Mouse (Mus musculus) midbrain, embryonic 10.5 days (tissue): ENCODE results near the gene Prl. TPM values are rescaled to one million over a fixed set of nuclear protein-coding genes. Genes with fewer than 3 reads are reported as not detected.
"Not testable (repeated sequence)": the region's sequence is repeated elsewhere in the genome, so short reads cannot be mapped to it uniquely, and the experiment has no call there.

Experiments
- DNase-seq: peaks from one replicate; pipeline ENCODE4 v3.0.0-alpha.2; 2017; ENCODE audit warnings: low spot score
- H3K27ac ChIP-seq: fragments of 300-500 bp; sonication (generic); replicated peaks from 2 replicates; pipeline ENCODE4 v1.5.1; 2016; ENCODE audit warnings: mild to moderate bottlenecking
- H3K27me3 ChIP-seq: fragments of 300-500 bp; sonication (generic); 2 replicates; pipeline ENCODE4 v1.6.1; 2016; ENCODE audit warnings: low read depth, mild to moderate bottlenecking; ENCODE audit not compliant: poor library complexity, severe bottlenecking
- H3K36me3 ChIP-seq: fragments of 300-500 bp; sonication (generic); 2 replicates; pipeline ENCODE4 v1.6.1; 2016; ENCODE audit warnings: mild to moderate bottlenecking, moderate library complexity
- H3K4me1 ChIP-seq: fragments of 300-500 bp; sonication (generic); 2 replicates; pipeline ENCODE4 v1.6.1; 2016
- H3K4me3 ChIP-seq: fragments of 300-500 bp; sonication (generic); 2 replicates; pipeline ENCODE4 v1.5.1; 2016; ENCODE audit warnings: mild to moderate bottlenecking, moderate library complexity
- H3K9me3 ChIP-seq: fragments of 300-500 bp; sonication (generic); replicated peaks from 2 replicates; pipeline ENCODE4 v1.6.1; 2016; ENCODE audit warnings: mild to moderate bottlenecking
- WGBS: fragments of 180-500 bp; shearing (Covaris S2); methylation state at CpG from one replicate; pipeline ENCODE4 v1.1.7; 2016; 5-methylcytosine and 5-hydroxymethylcytosine counted together
- polyA plus RNA-seq: library from polyadenylated mRNA; unstranded; fragments of >200 nt; fragmentation: Nextera tagmentation; extraction: Ambion mirVana; gene quantifications from 2 replicates; pipeline ENCODE4 v1.2.1, GENCODE M21; 2016

The Prl gene
- not detected in 2 replicates for polyA plus RNA-seq

GRCm38 (mm10) chr13:27057270-27057669, at the start of gene Prl:
TSS of gene Prl (plus strand) at chr13:27057570.
- no peaks in the 10 kb centered on the region for H3K9me3 ChIP-seq
- H3K27ac ChIP-seq, result no peak within 1 kb of the TSS
- 92% methylated on average over 1 of the region's 1 CpGs for WGBS
- DNase-seq, result no peak
- H3K27me3 ChIP-seq, result no peaks in the 10 kb centered on the region
- no peak within 1 kb of the TSS for H3K4me3 ChIP-seq
- no peaks in the 10 kb centered on the region for H3K4me1 ChIP-seq
- no peaks in the 10 kb centered on the region for H3K36me3 ChIP-seq

GRCm38 (mm10) chr13:27026614-27027013, 30.8 kb upstream of the Prl start:
- Histone ChIP-seq H3K27me3 (no peaks in the 10 kb centered on the region), H3K4me3 (no peak overlapping the region), H3K27ac (no peak overlapping the region), H3K36me3 (no peaks in the 10 kb centered on the region), H3K9me3 (no peaks in the 10 kb centered on the region), H3K4me1 (peaks cover 10% of the 10 kb centered on the region)
- DNase-seq, result no peak
- 86% methylated on average over 1 of the region's 1 CpGs for WGBS

DNA sequence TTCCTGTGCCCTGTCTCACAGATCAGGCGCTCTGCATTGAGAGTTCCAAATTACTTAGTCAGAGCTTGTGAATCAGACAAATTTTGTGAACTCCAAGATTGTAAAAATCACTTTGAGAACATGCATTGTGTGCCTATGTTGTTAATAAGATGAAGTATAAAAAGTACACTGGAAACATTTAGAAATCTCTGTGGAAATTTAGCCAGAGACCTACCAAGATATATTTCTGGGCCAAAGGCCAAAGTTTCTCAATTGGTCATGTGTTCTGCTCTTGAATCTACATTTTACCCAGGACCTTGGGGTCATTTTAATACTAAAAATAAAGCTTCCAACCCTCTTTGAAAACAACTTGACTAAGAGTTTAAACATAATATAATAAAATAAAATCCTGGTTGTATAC, 30.0 kb upstream of the Prl start:
- DNase-seq, result no peak
- no peaks in the 10 kb centered on the region for H3K36me3 ChIP-seq
- H3K27ac ChIP-seq, result no peak overlapping the region
- no peaks in the 10 kb centered on the region for H3K9me3 ChIP-seq
- 95% methylated on average over 1 of the region's 1 CpGs for WGBS
- H3K27me3 ChIP-seq, result no peaks in the 10 kb centered on the region
- no peak overlapping the region for H3K4me3 ChIP-seq
- peaks cover 18% of the 10 kb centered on the region for H3K4me1 ChIP-seq

DNA sequence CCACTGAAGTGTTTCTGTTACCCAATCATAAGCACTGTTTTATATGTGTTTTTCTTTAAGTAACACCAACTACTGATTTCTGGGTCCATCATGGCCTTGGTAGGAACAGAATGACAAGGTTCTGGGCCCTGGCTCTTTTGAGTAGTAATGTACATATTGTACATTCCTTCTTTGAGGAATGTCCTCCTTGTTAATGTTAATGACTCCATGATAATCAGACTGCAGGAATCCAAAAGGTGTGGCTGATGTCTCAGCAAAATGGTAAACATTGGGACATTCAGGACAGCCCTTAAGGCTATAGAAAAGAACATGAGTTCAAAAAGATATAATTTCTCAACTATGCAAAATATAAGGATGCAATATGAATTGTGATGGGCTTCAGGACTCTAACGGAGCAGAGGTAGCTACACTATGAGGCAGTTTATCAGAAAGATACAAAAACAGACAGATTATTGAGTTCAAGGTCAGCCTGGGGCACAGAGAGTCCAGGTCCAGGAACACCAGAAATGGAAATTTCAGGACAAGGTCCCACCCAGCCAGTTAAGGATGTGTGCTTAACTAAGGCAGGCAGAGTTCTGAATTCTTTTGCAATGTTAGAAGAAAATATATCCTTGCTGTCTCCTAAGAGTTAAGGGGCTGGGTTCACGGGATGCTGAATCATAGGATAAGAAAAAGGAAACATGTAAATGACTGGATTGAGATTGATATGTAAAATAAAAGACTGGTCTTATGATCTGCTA, 28.7 kb upstream of the Prl start:
- H3K27me3 ChIP-seq, result no peaks in the 10 kb centered on the region

DNA sequence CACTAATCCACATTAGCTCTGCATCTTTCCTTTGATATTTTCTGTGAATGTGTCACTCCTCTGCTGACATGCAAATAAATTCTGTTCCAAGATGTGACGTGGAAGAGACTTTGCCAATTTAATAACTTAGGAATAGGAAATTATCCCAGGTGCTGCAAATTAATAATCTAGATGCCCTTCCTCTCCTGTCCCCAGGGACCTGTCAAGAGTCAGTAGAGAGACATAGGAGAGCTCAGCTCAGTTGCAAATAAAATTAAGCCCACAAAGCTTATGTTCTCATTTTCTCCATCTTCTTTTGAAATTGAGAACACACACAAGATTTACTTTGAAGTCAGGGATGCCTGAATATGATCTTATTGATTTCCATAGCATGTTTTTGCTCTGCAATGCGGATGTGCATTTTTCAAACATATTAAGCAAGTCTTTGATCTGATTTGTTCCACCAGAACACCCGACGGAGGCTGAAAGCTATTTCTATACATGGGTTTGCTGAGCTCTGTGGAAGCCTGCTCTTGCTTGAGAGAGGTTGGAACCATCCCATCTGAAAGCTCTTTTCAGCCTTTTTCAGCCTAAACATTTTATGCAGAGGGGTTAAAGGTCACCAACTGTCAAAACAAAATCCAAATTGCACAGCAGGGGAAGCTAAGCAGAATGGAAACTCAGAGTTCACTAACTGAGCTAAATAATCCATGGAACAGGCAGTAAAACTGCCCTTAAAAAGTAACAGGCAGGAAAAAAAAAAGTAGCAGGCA, 26.1 kb upstream of the Prl start:
- Histone ChIP-seq H3K27ac (peak overlapping the region; percentile 74), H3K4me1 (peaks cover 19% of the 10 kb centered on the region), H3K27me3 (no peaks in the 10 kb centered on the region), H3K9me3 (no peaks in the 10 kb centered on the region), H3K36me3 (no peaks in the 10 kb centered on the region), H3K4me3 (no peak overlapping the region)
- DNase-seq, result peak; percentile 35
- WGBS, result 10% methylated on average over 4 of the region's 4 CpGs

More for the DNA sequence above, 28.7 kb upstream of the Prl start:
- Histone ChIP-seq H3K9me3 (no peaks in the 10 kb centered on the region), H3K27ac (no peak overlapping the region), H3K4me3 (no peak overlapping the region), H3K4me1 (peaks cover 19% of the 10 kb centered on the region), H3K36me3 (no peaks in the 10 kb centered on the region)
- DNase-seq, result no peak
- WGBS, result 89% methylated on average over 2 of the region's 2 CpGs

DNA sequence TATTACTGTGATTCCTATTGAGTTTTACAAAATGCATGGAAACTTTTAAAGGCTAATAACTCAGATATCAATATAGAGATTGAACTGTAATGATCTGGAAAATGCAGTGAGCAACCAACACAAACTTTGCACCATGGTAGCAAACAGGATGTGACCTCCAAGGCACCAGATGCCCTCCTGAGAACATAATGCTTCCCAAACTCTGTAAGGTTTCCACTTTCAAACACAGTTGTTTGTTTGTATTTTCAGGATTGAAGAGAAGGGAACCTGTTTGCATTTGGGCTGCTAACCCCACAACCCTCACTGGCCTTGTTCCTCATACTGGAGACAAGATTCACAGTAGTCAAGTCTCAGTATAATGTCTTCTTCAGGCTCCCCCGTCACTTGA, 25.5 kb upstream of the Prl start:
- WGBS, result 57% methylated on average over 1 of the region's 1 CpGs
- Histone ChIP-seq H3K27me3 (no peaks in the 10 kb centered on the region), H3K9me3 (no peaks in the 10 kb centered on the region), H3K4me1 (peaks cover 19% of the 10 kb centered on the region), H3K36me3 (no peaks in the 10 kb centered on the region), H3K4me3 (no peak overlapping the region), H3K27ac (peak overlapping the region; percentile 74)
- DNase-seq, result peak; percentile 11

GRCm38 (mm10) chr13:27032998-27033397, 24.4 kb upstream of the Prl start:
- Histone ChIP-seq H3K9me3 (no peaks in the 10 kb centered on the region), H3K4me3 (no peak overlapping the region), H3K4me1 (peaks cover 19% of the 10 kb centered on the region), H3K27ac (no peak overlapping the region), H3K27me3 (no peaks in the 10 kb centered on the region), H3K36me3 (no peaks in the 10 kb centered on the region)
- WGBS, result 82% methylated on average over 2 of the region's 2 CpGs
- DNase-seq, result no peak

- 84% methylated on average over 2 of the region's 2 CpGs for WGBS
- no peaks in the 10 kb centered on the region for H3K27me3 ChIP-seq
- no peaks in the 10 kb centered on the region for H3K4me1 ChIP-seq
- no peaks in the 10 kb centered on the region for H3K9me3 ChIP-seq
- no peaks in the 10 kb centered on the region for H3K36me3 ChIP-seq
- H3K27ac ChIP-seq, result no peak overlapping the region
- DNase-seq, result no peak
- no peak overlapping the region for H3K4me3 ChIP-seq
Measured at GRCm38 (mm10) chr13:27042185-27042584, 15.2 kb upstream of the Prl start.

DNA sequence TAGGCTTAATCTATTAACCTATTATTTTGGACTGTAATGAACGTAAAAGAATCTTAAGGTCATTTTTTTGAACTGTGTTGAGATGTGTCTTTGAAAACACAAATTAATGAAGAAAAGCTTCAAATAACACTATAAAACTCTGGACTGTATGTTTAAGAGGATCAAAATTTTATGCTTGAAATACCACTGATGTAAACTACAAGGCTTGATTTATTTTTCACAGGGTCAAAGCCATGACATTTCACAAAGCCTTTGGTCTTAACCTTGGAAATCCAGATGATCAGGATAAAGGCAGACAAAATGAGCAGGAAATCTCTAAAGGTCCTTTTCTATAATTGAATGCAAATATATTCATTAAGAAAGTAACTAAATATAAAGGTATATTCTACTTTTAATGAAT, 14.0 kb upstream of the Prl start:
- no peaks in the 10 kb centered on the region for H3K4me1 ChIP-seq
- H3K9me3 ChIP-seq, result no peaks in the 10 kb centered on the region
- no peak overlapping the region for H3K4me3 ChIP-seq
- no peak for DNase-seq
- no peaks in the 10 kb centered on the region for H3K27me3 ChIP-seq
- WGBS, result 78% methylated on average over 1 of the region's 1 CpGs
- no peak overlapping the region for H3K27ac ChIP-seq
- no peaks in the 10 kb centered on the region for H3K36me3 ChIP-seq

DNA sequence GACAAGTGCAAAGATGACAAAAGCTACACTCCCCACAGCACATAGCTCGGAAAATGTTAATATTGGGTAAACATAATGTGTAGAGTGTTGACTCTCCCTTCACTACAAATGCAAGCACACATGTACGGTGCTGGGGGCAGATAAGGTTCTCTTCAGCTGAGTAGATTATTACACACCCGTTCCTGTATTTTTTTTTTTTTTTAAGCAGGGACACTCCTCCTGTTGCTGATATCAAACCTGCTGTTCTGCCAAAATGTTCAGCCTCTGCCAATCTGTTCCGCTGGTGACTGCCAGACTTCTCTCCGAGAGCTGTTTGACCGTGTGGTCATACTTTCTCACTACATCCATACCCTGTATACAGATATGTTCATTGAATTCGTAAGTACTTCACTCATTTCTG, 1.8 kb downstream of the Prl start:
- H3K36me3 ChIP-seq, result no peaks in the 10 kb centered on the region
- H3K9me3 ChIP-seq, result no peaks in the 10 kb centered on the region
- H3K27ac ChIP-seq, result no peak overlapping the region
- 92% methylated on average over 7 of the region's 7 CpGs for WGBS
- H3K4me1 ChIP-seq, result no peaks in the 10 kb centered on the region
- no peak for DNase-seq
- H3K4me3 ChIP-seq, result no peak overlapping the region
- H3K27me3 ChIP-seq, result no peaks in the 10 kb centered on the region

DNA sequence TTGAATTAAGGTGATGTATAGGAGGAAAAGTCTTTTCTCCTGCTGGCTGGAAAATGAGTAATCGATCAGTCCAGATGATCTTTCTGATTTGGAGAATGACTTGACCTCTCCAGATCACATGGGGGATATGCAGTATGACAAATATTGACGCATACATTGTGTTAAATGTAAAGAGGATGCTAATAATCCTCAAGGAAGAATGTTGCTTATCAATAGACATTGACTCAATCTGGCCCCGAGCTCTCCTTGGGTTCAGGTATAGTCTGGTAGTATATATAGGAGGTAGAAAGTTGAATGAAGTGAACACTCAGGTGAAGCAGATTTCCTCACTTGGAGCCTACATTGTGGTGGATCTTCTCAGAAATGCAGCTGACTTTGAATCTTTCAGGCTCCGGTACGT, 36.5 kb downstream of the Prl start, which contains the start of gene Prl3d1:
TSS of gene Prl3d1 (plus strand) at position 301 of the 400 bp plus-strand sequence.
- WGBS, result 90% methylated on average over 5 of the region's 5 CpGs

More for the DNA sequence above, 36.5 kb downstream of the Prl start, which contains the start of gene Prl3d1:
- not testable (repeated sequence) for H3K4me3 ChIP-seq, H3K27me3 ChIP-seq, H3K4me1 ChIP-seq, DNase-seq, H3K36me3 ChIP-seq, H3K27ac ChIP-seq, H3K9me3 ChIP-seq
